Mouse (Mus musculus): ENCODE measurements around the gene Kcnma1. TPM values are rescaled to one million over a fixed set of nuclear protein-coding genes. Genes with fewer than 3 reads are reported as not detected.

The Kcnma1 gene
- polyA plus RNA-seq, 1 experiment from 2014 or later, result 0.38 TPM

GRCm38 (mm10) chr14:23386786-23387185 is 627.5 kb downstream of the Kcnma1 start:
- no peak for ATAC-seq (replicated peaks; ENCODE audit: extremely low read depth, insufficient read depth, low FRiP score)
- no peaks in the 10 kb centered on the region for H3K9me3 ChIP-seq (replicated peaks; ENCODE audit: control insufficient read depth, low read length)
- H3K27ac ChIP-seq (ENCODE audit: low read length), result no peak overlapping the region
- H3K9ac ChIP-seq (ENCODE audit: low read length), result no peak overlapping the region
- H3K27me3 ChIP-seq (ENCODE audit: control insufficient read depth, insufficient read depth, low read length), result no peaks in the 10 kb centered on the region
- no peak overlapping the region for H3K4me3 ChIP-seq (ENCODE audit: low read length)
- WGBS, result 93% methylated on average over 3 of the region's 3 CpGs
- H3K4me1 ChIP-seq (ENCODE audit: control insufficient read depth, insufficient read depth, low read length), result 0 out of 2 replicates have a peak, but pooled peaks cover 2% of the 10 kb centered on the region
- no peaks in the 10 kb centered on the region for H3K36me3 ChIP-seq (ENCODE audit: control insufficient read depth, insufficient read depth)
- H3K4me2 ChIP-seq (ENCODE audit: low read depth, low read length), result no peak overlapping the region

DNA sequence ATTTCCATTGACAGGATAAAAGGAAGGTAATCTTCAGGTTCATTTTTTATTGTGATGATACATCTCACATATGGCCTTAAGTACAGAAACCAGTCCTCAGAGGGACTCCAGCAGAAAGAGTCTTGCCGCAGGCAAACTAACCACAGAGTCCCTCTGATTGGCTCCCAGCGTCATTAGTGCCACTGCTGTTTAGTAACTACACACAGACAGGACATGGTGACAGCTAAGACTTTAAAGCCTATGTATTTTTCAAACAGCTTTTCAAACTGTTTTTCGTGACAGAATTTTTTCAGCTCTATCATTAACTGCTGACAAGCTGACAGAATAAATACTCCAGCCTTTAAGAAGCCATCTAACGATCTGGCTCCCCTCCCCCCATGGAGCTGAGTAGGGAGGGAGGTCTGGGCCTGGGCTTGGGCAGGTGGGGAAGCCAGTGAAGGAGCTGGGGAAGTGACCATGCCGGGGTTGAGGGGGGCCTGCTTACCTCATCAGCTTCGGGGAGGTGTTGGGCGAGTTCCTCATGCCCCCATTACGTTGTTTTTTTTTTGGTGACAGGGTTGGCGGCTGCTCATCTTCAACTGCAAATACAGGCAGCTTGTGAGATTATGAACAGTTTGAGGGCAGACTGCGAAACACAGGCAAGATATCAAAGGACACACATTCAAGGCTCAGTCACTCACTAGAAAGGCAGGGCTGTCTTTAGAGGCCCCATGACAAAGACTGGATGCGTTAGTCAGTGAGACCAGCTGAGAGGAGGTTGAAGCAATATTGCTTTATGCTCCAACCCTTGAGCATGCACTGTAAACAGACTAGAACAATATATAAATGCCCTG is 628.3 kb downstream of the Kcnma1 start:
- H3K27ac ChIP-seq (ENCODE audit: low read length), result no peak overlapping the region
- 32% methylated on average over 11 of the region's 11 CpGs for WGBS

DNA sequence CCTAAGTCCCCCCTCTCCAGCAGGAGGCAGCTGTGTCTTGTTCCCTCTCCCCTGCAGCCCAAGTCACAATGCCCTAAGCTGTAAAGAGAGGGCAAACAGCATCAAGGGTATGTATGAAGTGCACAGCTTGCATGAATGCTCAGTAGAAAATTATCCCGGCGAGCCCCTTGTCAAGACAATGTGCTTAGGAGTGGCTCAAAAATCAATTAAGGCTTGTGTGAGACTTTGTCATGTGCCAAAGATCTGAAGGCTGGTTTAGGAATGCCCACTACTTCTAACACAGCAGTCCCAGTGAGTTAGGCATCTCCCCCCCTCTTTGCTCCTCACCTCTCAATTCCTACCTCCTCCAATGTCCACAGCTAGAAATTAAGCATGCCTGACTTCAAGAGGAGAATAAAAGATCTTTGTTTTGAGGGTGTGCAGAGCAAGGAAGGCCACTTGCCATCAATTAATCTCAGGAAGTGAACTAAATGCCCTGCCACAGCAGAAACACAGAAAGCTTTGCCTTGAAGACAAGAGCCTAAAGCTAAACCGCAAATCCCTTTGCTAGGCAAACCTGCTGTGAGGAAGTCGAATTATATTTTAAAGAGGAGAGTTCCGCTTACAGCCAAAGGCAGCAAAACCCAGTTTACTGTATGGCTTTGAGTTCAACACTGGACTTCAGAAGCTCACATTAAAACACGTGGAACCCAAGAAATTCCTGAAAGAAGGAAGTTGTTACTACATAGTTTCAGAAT is 635.8 kb downstream of the Kcnma1 start:
- no peak overlapping the region for H3K9ac ChIP-seq (ENCODE audit: low read length)
- no peaks in the 10 kb centered on the region for H3K9me3 ChIP-seq (replicated peaks; ENCODE audit: control insufficient read depth, low read length)
- 65% methylated on average over 6 of the region's 6 CpGs for WGBS
- H3K27me3 ChIP-seq (ENCODE audit: control insufficient read depth, insufficient read depth, low read length), result no peaks in the 10 kb centered on the region
- no peaks in the 10 kb centered on the region for H3K36me3 ChIP-seq (ENCODE audit: control insufficient read depth, insufficient read depth)
- no peak overlapping the region for H3K4me3 ChIP-seq (ENCODE audit: low read length)
- no peak for ATAC-seq (replicated peaks; ENCODE audit: extremely low read depth, insufficient read depth, low FRiP score)
- no peak overlapping the region for H3K4me2 ChIP-seq (ENCODE audit: low read depth, low read length)
- H3K27ac ChIP-seq (ENCODE audit: low read length), result no peak overlapping the region
- no peaks in the 10 kb centered on the region for H3K4me1 ChIP-seq (ENCODE audit: control insufficient read depth, insufficient read depth, low read length)

More for the DNA sequence above, 628.3 kb downstream of the Kcnma1 start:
- Histone ChIP-seq H3K27me3 (ENCODE audit: control insufficient read depth, insufficient read depth, low read length) (no peaks in the 10 kb centered on the region), H3K9me3 (replicated peaks; ENCODE audit: control insufficient read depth, low read length) (no peaks in the 10 kb centered on the region), H3K36me3 (ENCODE audit: control insufficient read depth, insufficient read depth) (no peaks in the 10 kb centered on the region), H3K9ac (ENCODE audit: low read length) (no peak overlapping the region), H3K4me1 (ENCODE audit: control insufficient read depth, insufficient read depth, low read length) (no peaks in the 10 kb centered on the region), H3K4me2 (ENCODE audit: low read depth, low read length) (no peak overlapping the region), H3K4me3 (ENCODE audit: low read length) (no peak overlapping the region)
- no peak for ATAC-seq (replicated peaks; ENCODE audit: extremely low read depth, insufficient read depth, low FRiP score)

DNA sequence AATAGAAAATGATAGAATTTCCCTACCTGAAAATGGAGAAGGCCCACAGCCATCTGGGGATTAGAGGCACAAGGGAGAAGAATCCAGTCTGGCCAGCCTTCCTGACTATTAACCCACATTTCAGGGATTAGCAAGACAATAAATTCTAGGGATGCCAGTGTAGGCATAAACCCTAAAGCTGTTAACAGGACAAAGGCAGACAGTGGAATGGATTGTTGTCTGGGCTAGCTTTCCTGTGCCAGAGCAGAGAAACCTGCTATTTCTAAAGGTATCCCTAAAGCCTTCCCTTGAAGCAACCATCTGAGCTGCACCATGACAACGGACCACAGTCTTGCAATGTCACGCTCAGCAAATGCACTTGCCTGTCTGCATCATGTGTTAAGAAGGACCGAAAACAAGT is 642.3 kb downstream of the Kcnma1 start:
- Histone ChIP-seq H3K9me3 (replicated peaks; ENCODE audit: control insufficient read depth, low read length) (no peaks in the 10 kb centered on the region), H3K27me3 (ENCODE audit: control insufficient read depth, insufficient read depth, low read length) (no peaks in the 10 kb centered on the region), H3K4me3 (ENCODE audit: low read length) (no peak overlapping the region), H3K27ac (ENCODE audit: low read length) (no peak overlapping the region), H3K4me2 (ENCODE audit: low read depth, low read length) (no peak overlapping the region), H3K4me1 (ENCODE audit: control insufficient read depth, insufficient read depth, low read length) (no peaks in the 10 kb centered on the region), H3K36me3 (ENCODE audit: control insufficient read depth, insufficient read depth) (no peaks in the 10 kb centered on the region), H3K9ac (ENCODE audit: low read length) (no peak overlapping the region)
- no peak for ATAC-seq (replicated peaks; ENCODE audit: extremely low read depth, insufficient read depth, low FRiP score)
- WGBS, result 77% methylated on average over 3 of the region's 3 CpGs

DNA sequence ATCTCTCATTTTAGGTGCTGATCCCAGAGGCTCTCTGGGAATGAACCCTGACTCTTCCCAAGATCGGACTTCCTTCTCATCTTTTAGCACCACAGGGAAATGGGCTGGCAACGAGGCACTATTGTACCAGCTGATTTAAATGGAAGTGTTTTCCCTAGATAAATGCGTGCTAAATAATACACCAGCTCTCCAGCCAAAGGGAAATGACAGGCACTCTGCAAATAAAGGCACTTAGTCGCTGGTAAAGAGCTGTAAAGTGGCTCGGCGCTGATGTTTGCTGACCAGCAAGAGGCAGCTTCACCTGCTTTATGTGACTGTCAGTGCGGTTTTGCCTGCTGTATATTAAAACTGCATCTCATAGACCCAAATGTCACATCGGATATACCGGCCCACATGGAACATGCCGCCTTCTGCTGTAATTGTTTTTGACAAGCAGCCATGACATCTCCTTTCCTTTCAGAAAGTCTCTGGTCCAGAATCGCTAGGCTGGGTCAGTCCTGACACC is 653.7 kb downstream of the Kcnma1 start:
- Histone ChIP-seq H3K4me2 (ENCODE audit: low read depth, low read length) (no peak overlapping the region), H3K36me3 (ENCODE audit: control insufficient read depth, insufficient read depth) (no peaks in the 10 kb centered on the region), H3K4me1 (ENCODE audit: control insufficient read depth, insufficient read depth, low read length) (no peaks in the 10 kb centered on the region), H3K27me3 (ENCODE audit: control insufficient read depth, insufficient read depth, low read length) (no peaks in the 10 kb centered on the region), H3K9me3 (replicated peaks; ENCODE audit: control insufficient read depth, low read length) (no peaks in the 10 kb centered on the region), H3K27ac (ENCODE audit: low read length) (no peak overlapping the region), H3K4me3 (ENCODE audit: low read length) (no peak overlapping the region), H3K9ac (ENCODE audit: low read length) (no peak overlapping the region)
- WGBS, result 62% methylated on average over 11 of the region's 11 CpGs
- ATAC-seq (replicated peaks; ENCODE audit: extremely low read depth, insufficient read depth, low FRiP score), result no peak

GRCm38 (mm10) chr14:23358776-23359175 is 655.5 kb downstream of the Kcnma1 start:
- Histone ChIP-seq H3K4me1 (ENCODE audit: control insufficient read depth, insufficient read depth, low read length) (no peaks in the 10 kb centered on the region), H3K27me3 (ENCODE audit: control insufficient read depth, insufficient read depth, low read length) (no peaks in the 10 kb centered on the region), H3K4me2 (ENCODE audit: low read depth, low read length) (no peak overlapping the region), H3K36me3 (ENCODE audit: control insufficient read depth, insufficient read depth) (no peaks in the 10 kb centered on the region), H3K9ac (ENCODE audit: low read length) (no peak overlapping the region), H3K4me3 (ENCODE audit: low read length) (no peak overlapping the region), H3K27ac (ENCODE audit: low read length) (no peak overlapping the region), H3K9me3 (replicated peaks; ENCODE audit: control insufficient read depth, low read length) (no peaks in the 10 kb centered on the region)
- no peak for ATAC-seq (replicated peaks; ENCODE audit: extremely low read depth, insufficient read depth, low FRiP score)
- WGBS, result 86% methylated on average over 6 of the region's 6 CpGs

- Histone ChIP-seq H3K4me1 (ENCODE audit: control insufficient read depth, insufficient read depth, low read length) (no peaks in the 10 kb centered on the region), H3K4me2 (ENCODE audit: low read depth, low read length) (no peak overlapping the region), H3K27ac (ENCODE audit: low read length) (no peak overlapping the region), H3K9me3 (replicated peaks; ENCODE audit: control insufficient read depth, low read length) (no peaks in the 10 kb centered on the region), H3K36me3 (ENCODE audit: control insufficient read depth, insufficient read depth) (no peaks in the 10 kb centered on the region), H3K27me3 (ENCODE audit: control insufficient read depth, insufficient read depth, low read length) (no peaks in the 10 kb centered on the region), H3K9ac (ENCODE audit: low read length) (no peak overlapping the region), H3K4me3 (ENCODE audit: low read length) (no peak overlapping the region)
- WGBS, result 76% methylated on average over 8 of the region's 8 CpGs
- no peak for ATAC-seq (replicated peaks; ENCODE audit: extremely low read depth, insufficient read depth, low FRiP score)
Observed at GRCm38 (mm10) chr14:23357529-23358278, 656.6 kb downstream of the Kcnma1 start.

DNA sequence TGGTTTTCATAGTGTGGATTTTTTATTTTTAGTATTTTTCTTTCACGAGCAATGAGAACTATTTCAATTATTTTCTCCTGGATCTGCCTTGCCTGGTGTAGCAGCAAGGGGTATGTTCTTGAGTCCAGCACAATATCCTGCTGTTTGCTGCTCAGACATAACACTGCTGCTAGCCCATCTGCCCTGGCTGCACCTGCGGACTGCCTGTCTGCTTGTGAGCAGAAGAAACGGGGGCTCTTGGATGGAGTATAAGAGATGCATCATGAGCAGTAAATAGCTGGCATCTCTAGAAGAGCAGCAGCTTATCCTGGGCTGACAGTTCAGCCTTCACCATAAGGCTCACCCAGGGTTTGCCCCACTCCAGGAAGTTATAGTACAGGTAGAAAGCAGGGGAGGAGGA is 687.5 kb downstream of the Kcnma1 start:
- WGBS, result 72% methylated on average over 3 of the region's 3 CpGs
- no peak for ATAC-seq (replicated peaks; ENCODE audit: extremely low read depth, insufficient read depth, low FRiP score)
- no peaks in the 10 kb centered on the region for H3K27me3 ChIP-seq (ENCODE audit: control insufficient read depth, insufficient read depth, low read length)

More for the DNA sequence above, 687.5 kb downstream of the Kcnma1 start:
- Histone ChIP-seq H3K27ac (ENCODE audit: low read length) (no peak overlapping the region), H3K36me3 (ENCODE audit: control insufficient read depth, insufficient read depth) (no peaks in the 10 kb centered on the region), H3K4me1 (ENCODE audit: control insufficient read depth, insufficient read depth, low read length) (no peaks in the 10 kb centered on the region), H3K4me2 (ENCODE audit: low read depth, low read length) (no peak overlapping the region), H3K9ac (ENCODE audit: low read length) (no peak overlapping the region), H3K9me3 (replicated peaks; ENCODE audit: control insufficient read depth, low read length) (no peaks in the 10 kb centered on the region), H3K4me3 (ENCODE audit: low read length) (no peak overlapping the region)
